Mouse (Mus musculus) spleen, postnatal 0 days (tissue): Measurements from ENCODE around the gene Prl2c3. TPM values are rescaled to one million over a fixed set of nuclear protein-coding genes. Genes with fewer than 3 reads are reported as not detected.

ENCODE experiments used
- polyA plus RNA-seq: library from polyadenylated mRNA; unstranded; fragments of >200 nt; fragmentation: Nextera tagmentation; extraction: Ambion mirVana; gene quantifications from 2 replicates; pipeline ENCODE4 v1.2.1, GENCODE M21; 2015

The Prl2c3 gene
- polyA plus RNA-seq, result 0.43 and 1.6 TPM in 2 replicates

DNA sequence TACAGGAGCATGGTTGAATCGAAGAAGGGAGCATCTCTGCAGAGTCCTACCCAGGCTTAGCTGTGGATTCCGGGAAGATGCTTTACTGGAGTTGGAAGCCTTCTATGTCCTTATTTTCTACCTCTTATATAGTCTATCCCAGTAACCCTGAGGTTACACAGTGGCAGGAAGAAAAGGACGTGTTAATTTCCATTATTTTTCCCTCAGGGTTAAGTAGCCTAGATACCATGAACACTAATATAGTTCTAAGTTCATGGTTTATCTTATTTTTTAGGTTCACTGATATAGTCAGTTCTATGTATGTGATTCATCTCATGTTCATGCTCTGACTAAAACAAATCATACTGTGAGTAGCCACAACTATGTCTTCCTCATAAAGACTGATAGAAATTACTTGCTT, at the start of gene Prl2c3:
TSS of gene Prl2c3 (minus strand) at position 101 of the 400 bp plus-strand sequence.

Other genes with a start within 250 kb of the Prl2c3 start
- gene Ero1lb, start 234.2 kb downstream of the Prl2c3 start, polyA plus RNA-seq, result 4.4 and 4.6 TPM in 2 replicates
- gene Prl2c2, start 205.3 kb upstream of the Prl2c3 start, polyA plus RNA-seq, result 0.61 TPM in 1 of 2 replicates, not detected in the other